Mouse (Mus musculus): ENCODE results near the gene H2-M10.4.
"Not testable (repeated sequence)": the region's sequence is repeated elsewhere in the genome, so short reads cannot be mapped to it uniquely, and the experiment has no call there.

H2-M10.4 gene

GRCm38 (mm10) chr17:36462234-36462633 lies at the start of gene H2-M10.4:
H2-M10.4 (minus strand) TSS chr17:36462334.
- DNase-seq (ENCODE audit: extremely low spot score): no peak

DNA sequence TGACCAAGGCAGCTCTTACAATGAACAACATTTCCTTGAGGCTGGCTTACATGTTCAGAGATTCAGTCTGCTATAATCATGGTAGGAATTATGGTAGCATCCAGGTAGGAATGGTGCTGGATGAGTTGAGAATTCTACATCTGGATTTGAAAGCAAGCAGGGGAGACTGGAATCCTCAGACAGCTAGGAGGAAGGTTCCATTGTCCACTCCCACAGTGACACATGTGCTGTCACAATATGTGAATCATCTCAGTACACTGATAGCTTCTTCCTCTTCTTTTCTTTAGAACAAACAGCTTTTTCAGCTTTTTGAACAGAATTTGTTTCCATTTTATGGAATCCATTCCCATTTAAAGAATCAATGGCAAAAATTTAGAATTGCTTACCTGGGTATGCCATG lies 41.8 kb upstream of the H2-M10.4 start:
- DNase-seq (ENCODE audit: extremely low spot score): no peak

DNA sequence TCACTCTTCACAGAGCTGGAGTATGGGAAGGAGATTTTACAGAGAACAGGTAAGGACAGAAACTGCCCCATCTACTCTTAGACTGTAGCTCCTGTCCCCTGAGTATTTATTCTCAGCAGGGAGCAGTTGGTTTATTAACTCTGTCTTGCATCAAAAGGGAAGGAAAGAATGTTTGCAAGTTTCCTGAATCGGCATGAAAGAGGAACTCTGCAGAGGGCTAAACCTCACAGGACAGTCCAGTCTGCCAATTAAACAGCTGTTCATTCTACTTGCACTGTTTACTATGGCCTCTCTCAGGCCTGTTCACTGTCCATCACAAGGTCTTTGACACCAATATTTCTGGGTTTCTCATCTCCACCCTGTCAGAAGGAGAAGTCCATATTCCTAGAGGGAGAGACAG lies 38.3 kb upstream of the H2-M10.4 start:
- no peak for DNase-seq (ENCODE audit: extremely low spot score)

- not testable (repeated sequence) for DNase-seq (ENCODE audit: extremely low spot score)
Measured at GRCm38 (mm10) chr17:36488181-36488580, 26.0 kb upstream of the H2-M10.4 start.

DNA sequence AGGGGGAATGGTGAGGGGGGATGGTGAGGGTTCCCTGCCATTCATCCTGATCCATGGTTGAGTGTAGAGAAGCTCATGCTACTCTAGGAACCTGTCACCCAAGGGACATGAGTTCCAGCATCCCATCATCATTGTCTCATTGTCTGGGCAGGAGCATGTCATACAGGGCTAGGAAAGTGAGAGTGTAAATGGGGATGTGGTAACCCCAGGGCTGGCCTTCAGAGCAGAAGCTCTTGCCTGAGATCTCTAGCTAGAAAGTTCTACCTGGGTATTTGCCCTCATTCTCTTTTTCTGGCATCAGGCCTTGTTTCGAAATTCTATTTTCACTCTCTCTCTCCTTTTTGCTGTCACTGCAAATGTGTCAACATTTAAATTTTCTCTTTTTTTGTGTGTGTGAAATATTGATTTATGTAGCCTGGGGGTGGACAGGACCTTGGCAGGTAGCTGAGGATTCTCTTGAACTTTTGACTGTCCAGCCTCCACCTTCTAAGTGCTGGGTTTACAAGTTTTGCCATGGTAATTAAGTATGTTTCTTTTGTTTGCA lies 24.6 kb upstream of the H2-M10.4 start:
- no peak for DNase-seq (ENCODE audit: extremely low spot score)

GRCm38 (mm10) chr17:36483865-36484264 lies 21.7 kb upstream of the H2-M10.4 start:
- no peak for DNase-seq (ENCODE audit: extremely low spot score)

- DNase-seq (ENCODE audit: extremely low spot score): no peak
Measured at GRCm38 (mm10) chr17:36456260-36456659, 5.9 kb downstream of the H2-M10.4 start.

- DNase-seq (ENCODE audit: extremely low spot score): no peak
Measured at GRCm38 (mm10) chr17:36431411-36431810, 30.7 kb downstream of the H2-M10.4 start.

DNA sequence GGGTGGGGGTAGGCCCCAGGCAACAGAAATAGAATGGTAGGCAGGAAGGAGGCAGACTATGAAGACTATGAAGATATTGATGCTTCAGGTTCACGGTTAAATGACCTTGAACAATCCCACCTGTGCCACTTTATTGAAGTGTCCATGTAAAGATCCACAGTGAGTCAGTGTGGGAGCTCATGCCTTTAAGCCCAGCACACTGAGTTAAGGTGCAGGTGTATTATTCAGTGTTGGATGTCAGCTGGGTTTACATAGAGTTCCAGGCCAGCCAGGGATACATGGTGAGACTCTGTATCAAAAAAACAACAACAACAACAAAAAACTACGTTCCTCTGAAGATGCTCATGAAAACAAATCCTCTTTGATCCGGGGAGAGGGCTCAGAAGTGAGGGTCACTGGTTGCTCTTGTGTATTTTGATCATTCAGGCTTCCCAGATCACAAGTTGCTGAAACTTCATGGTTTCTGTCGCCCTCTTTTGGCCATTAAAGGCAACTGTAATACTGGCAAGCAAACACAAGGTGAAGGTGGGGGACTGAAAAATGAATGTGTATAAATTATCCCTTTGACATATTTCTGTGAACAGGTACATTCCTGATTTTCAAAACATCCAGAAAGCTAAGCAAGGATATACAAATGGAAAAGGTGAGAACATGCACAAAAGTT lies 43.9 kb downstream of the H2-M10.4 start:
- peak; percentile 25 for DNase-seq (ENCODE audit: extremely low spot score)

- DNase-seq (ENCODE audit: extremely low spot score): no peak
Measured at GRCm38 (mm10) chr17:36417416-36417815, 44.7 kb downstream of the H2-M10.4 start.

- DNase-seq (ENCODE audit: extremely low spot score): no peak
Measured at GRCm38 (mm10) chr17:36415407-36415806, 46.7 kb downstream of the H2-M10.4 start.

DNA sequence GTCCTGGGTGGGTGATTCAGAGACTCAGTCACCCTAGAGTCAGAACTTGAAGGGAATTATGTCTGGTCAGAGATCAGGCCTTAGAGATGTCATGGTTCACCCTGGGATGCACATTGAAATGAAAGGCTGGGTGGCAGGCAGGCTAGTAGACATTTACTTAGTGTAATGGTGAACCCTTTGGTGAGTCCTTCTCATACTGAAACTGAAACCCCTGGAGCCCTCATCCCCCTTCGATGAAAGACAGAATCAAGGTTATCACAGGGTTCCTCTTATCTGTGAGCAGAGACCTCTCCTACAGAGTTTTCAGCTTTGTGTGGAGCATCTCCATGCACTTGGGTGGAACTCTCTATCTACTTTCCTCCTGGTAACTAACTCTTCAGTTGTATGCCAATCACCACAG lies 47.8 kb downstream of the H2-M10.4 start:
- DNase-seq (ENCODE audit: extremely low spot score): no peak
